ENCODE assay signal across 8 mouse cellular contexts in the genomic region with DNA sequence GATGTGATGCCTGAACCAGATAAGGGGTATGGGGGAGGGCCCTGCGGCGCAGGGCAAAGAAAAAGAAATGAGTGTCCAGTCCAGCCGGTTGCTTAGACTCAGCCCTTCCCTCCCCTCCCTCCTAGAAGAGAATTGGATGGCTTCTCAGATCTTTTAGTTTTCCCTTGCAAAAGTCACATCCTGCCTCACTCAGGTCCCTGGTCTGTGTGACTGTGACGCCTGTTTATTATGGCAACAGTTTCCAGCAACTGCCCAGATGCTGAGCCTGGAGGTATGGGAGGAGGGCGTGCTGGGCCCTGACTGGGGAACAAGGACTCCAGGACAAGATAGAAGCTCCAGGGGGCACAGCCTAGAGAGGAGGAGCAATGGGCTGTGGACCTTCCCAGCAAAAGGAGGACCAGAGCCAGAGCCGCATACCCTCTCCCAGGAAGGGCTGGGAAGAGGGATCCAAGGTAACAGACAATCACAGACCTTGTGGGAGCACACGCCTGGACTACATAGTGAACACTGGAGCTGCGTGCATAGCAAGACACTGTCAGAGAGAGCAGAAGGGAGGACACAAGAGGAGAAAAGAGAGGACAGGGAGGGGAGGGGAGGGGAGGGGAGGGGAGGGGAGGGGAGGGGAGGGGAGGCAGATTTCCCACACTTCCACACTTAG. TPM values are rescaled to one million over a fixed set of nuclear protein-coding genes. Genes with fewer than 3 reads are reported as not detected.
DNase-seq lines count a peak whose midpoint lies in the region; ATAC-seq and TF ChIP-seq lines count a peak whose summit lies in the region.

A gene (plus strand): TSS at position 269 of the 658 bp plus-strand sequence.

- 14% methylated on average over 8 of the region's 8 CpGs for WGBS in embryonic facial prominence, embryonic 15.5 days
- WGBS in liver, postnatal 0 days (ENCODE audit: insufficient replicate concordance): 25% methylated on average over 8 of the region's 8 CpGs
- 21% methylated on average over 8 of the region's 8 CpGs for WGBS in stomach, embryonic 15.5 days

- peak within 1 kb of the TSS; percentile 43 for H3K4me2 ChIP-seq in embryonic facial prominence, embryonic 15.5 days (replicated peaks)
- H3K4me2 ChIP-seq in liver, postnatal 0 days (ENCODE audit: low read depth, low read length): peak within 1 kb of the TSS; percentile 38
- peak within 1 kb of the TSS; percentile 46 for H3K4me2 ChIP-seq in stomach, embryonic 15.5 days

- peak within 1 kb of the TSS; percentile 82 for H3K27ac ChIP-seq in embryonic facial prominence, embryonic 15.5 days (replicated peaks)
- H3K27ac ChIP-seq in liver, postnatal 0 days (ENCODE audit: low read depth): no peak within 1 kb of the TSS
- 0 out of 2 replicates have a peak within 1 kb of the TSS, but pooled peaks have one; percentile 16 for H3K27ac ChIP-seq in stomach, embryonic 15.5 days

- TF ChIP-seq EP300 in liver, postnatal 0 days (IDR thresholded peaks at IDR 0.05; ENCODE audit: low read depth): no peak

- no peak within 1 kb of the TSS for H3K9ac ChIP-seq in embryonic facial prominence, embryonic 15.5 days
- H3K9ac ChIP-seq in liver, postnatal 0 days (replicated peaks): no peak within 1 kb of the TSS; the same call in 1 of the 2 replicates
- H3K9ac ChIP-seq in stomach, embryonic 15.5 days: no peak within 1 kb of the TSS

- DNase-seq in adrenal gland, adult 8-10 months: peak; percentile 1
- no peak for DNase-seq in adrenal gland, postnatal 25 days
- DNase-seq in heart, postnatal 36 days: peak; percentile 13 to 34
- DNase-seq in liver, postnatal 0 days: no peak
- no peak for DNase-seq in left cerebral cortex, adult 18-20 months (ENCODE audit: low spot score in 2 of 2)
- no peak for DNase-seq in left cerebral cortex, adult 9 months (ENCODE audit: low spot score in 2 of 2)

- peaks cover 28% of the 10 kb centered on the region for H3K4me1 ChIP-seq in embryonic facial prominence, embryonic 15.5 days
- peaks cover 12% of the 10 kb centered on the region; the same call in 1 of the 2 replicates for H3K4me1 ChIP-seq in liver, postnatal 0 days (ENCODE audit: insufficient read depth)
- peaks cover 13% of the 10 kb centered on the region for H3K4me1 ChIP-seq in stomach, embryonic 15.5 days

- H3K4me3 ChIP-seq in embryonic facial prominence, embryonic 15.5 days (replicated peaks): peak within 1 kb of the TSS; percentile 19
- H3K4me3 ChIP-seq in liver, postnatal 0 days (ENCODE audit: low read depth, low read length): no peak within 1 kb of the TSS
- no peak within 1 kb of the TSS; the same call in 1 of the 2 replicates for H3K4me3 ChIP-seq in stomach, embryonic 15.5 days (replicated peaks)

- intact Hi-C loops in heart, postnatal 36 days (cut with DNase I): no loop called here

- no peaks in the 10 kb centered on the region for H3K27me3 ChIP-seq in embryonic facial prominence, embryonic 15.5 days
- no peaks in the 10 kb centered on the region for H3K27me3 ChIP-seq in liver, postnatal 0 days (ENCODE audit: insufficient read depth, low read length)
- H3K27me3 ChIP-seq in stomach, embryonic 15.5 days (replicated peaks): no peaks in the 10 kb centered on the region

- H3K36me3 ChIP-seq in embryonic facial prominence, embryonic 15.5 days: no peaks in the 10 kb centered on the region
- no peaks in the 10 kb centered on the region for H3K36me3 ChIP-seq in liver, postnatal 0 days (replicated peaks; ENCODE audit: insufficient read depth, low read length)
- H3K36me3 ChIP-seq in stomach, embryonic 15.5 days: no peaks in the 10 kb centered on the region

- TF ChIP-seq CTCF in liver, postnatal 0 days (IDR thresholded peaks at IDR 0.05; ENCODE audit: low read depth): no peak

- H3K9me3 ChIP-seq in embryonic facial prominence, embryonic 15.5 days (replicated peaks): no peaks in the 10 kb centered on the region
- H3K9me3 ChIP-seq in liver, postnatal 0 days (ENCODE audit: low read length): no peaks in the 10 kb centered on the region
- no peaks in the 10 kb centered on the region for H3K9me3 ChIP-seq in stomach, embryonic 15.5 days

- peak; percentile 52 for ATAC-seq in embryonic facial prominence, embryonic 15.5 days (ENCODE audit: insufficient number of reproducible peaks, low FRiP score, low TSS enrichment, low read depth)
- ATAC-seq in liver, postnatal 0 days: no peak
- no peak for ATAC-seq in stomach, embryonic 15.5 days (ENCODE audit: insufficient read depth, low FRiP score, low read depth)

RNA-seq across cellular contexts. Expression of the gene that starts here (rescaled TPM):
- under 1 TPM in 1 of 4 experiments, not detected in 3; 0.25 TPM for total RNA-seq in adrenal gland, adult 8-10 months (2022)
- not detected in 2 replicates for total RNA-seq in adrenal gland, postnatal 25 days (2021)
- 1.6 and 1.9 TPM in 2 replicates for polyA plus RNA-seq in embryonic facial prominence, embryonic 15.5 days (2015; fragmentation: Nextera tagmentation; extraction: Ambion mirVana)
- under 1 TPM; 0.24 to 0.58 TPM for total RNA-seq in heart, postnatal 36 days (2021)
- not detected in 2 replicates for polyA plus RNA-seq in liver, postnatal 0 days (2015; fragmentation: Nextera tagmentation; extraction: Ambion mirVana)
- polyA plus RNA-seq in stomach, embryonic 15.5 days (2015; fragmentation: Nextera tagmentation; extraction: Ambion mirVana): 0.09 TPM in 1 of 2 replicates, not detected in the other
- not detected for total RNA-seq in left cerebral cortex, adult 18-20 months (2021)

Comparison
In these comparisons a context has a peak if more than half of its experiments do, and no peak if none do; other contexts are left out.
1. Peak in DNase-seq in adrenal gland, adult 8-10 months; RNA of the gene not detected or under 1 TPM.
2. Peak in DNase-seq in heart, postnatal 36 days; RNA of the gene not detected or under 1 TPM.